Mouse (Mus musculus) embryonic facial prominence, embryonic 14.5 days (tissue): ENCODE measurements around the gene D17H6S53E. TPM values are rescaled to one million over a fixed set of nuclear protein-coding genes. Genes with fewer than 3 reads are reported as not detected.

Source experiments
- ATAC-seq: fragments of 200-750 bp; cut with Nextera tagmentation; 2 replicates; pipeline ENCODE4 v1.8.0; 2017; ENCODE audit warnings: low read depth, moderate number of reproducible peaks, moderate TSS enrichment
- DNase-seq: peaks from one replicate; pipeline ENCODE4 v3.0.0-alpha.2; 2015; ENCODE audit warnings: low spot score
- H3K27ac ChIP-seq: fragments of 300-500 bp; sonication (generic); replicated peaks from 2 replicates; pipeline ENCODE4 v1.5.1; 2014; ENCODE audit warnings: low read depth, mild to moderate bottlenecking, low read length, moderate library complexity
- H3K27me3 ChIP-seq: fragments of 300-500 bp; sonication (generic); replicated peaks from 2 replicates; pipeline ENCODE4 v1.6.1; 2014; ENCODE audit warnings: low read length; ENCODE audit not compliant: control insufficient read depth, insufficient read depth
- H3K36me3 ChIP-seq: fragments of 300-500 bp; sonication (generic); 2 replicates; pipeline ENCODE4 v1.6.1; 2014; ENCODE audit warnings: low read length, mixed read lengths; ENCODE audit not compliant: control insufficient read depth, insufficient read depth
- H3K4me1 ChIP-seq: fragments of 300-500 bp; sonication (generic); 2 replicates; pipeline ENCODE4 v1.6.1; 2014; ENCODE audit warnings: antibody characterized with exemption, low read length; ENCODE audit not compliant: control insufficient read depth, insufficient read depth
- H3K4me2 ChIP-seq: fragments of 300-500 bp; sonication (generic); 2 replicates; pipeline ENCODE4 v1.6.1; 2014; ENCODE audit warnings: low read depth, mild to moderate bottlenecking, low read length, moderate library complexity, mixed read lengths
- H3K4me3 ChIP-seq: fragments of 300-500 bp; sonication (generic); 2 replicates; pipeline ENCODE4 v1.5.1; 2014; ENCODE audit warnings: low read depth, mild to moderate bottlenecking, low read length
- H3K9ac ChIP-seq: fragments of 300-500 bp; sonication (generic); 2 replicates; pipeline ENCODE4 v1.6.1; 2014; ENCODE audit warnings: low read depth, mild to moderate bottlenecking, low read length, moderate library complexity, mixed read lengths
- H3K9me3 ChIP-seq: fragments of 300-500 bp; sonication (generic); 2 replicates; pipeline ENCODE4 v1.6.1; 2016; ENCODE audit warnings: low read length; ENCODE audit not compliant: control insufficient read depth
- WGBS: fragments of 180-500 bp; shearing (Covaris S2); extraction: QIAGEN DNeasy Blood & Tissue Kit; methylation state at CpG from one replicate; pipeline ENCODE4 v1.1.7; 2014; 5-methylcytosine and 5-hydroxymethylcytosine counted together
- polyA plus RNA-seq: library from polyadenylated mRNA; unstranded; fragments of >200 nt; fragmentation: Nextera tagmentation; extraction: Ambion mirVana; gene quantifications from 2 replicates; pipeline ENCODE4 v1.2.1, GENCODE M21; 2014

The D17H6S53E gene
- polyA plus RNA-seq, 1 experiment from 2014 or later: 5.6 TPM

GRCm38 (mm10) chr17:35096597-35096996 is 29.6 kb upstream of the D17H6S53E start:
- DNase-seq (no peak), ATAC-seq (no peak)
- H3K36me3 ChIP-seq: peaks cover 97% of the 10 kb centered on the region
- H3K9ac ChIP-seq: no peak overlapping the region
- no peak overlapping the region for H3K4me3 ChIP-seq
- H3K9me3 ChIP-seq: no peaks in the 10 kb centered on the region
- 84% methylated on average over 11 of the region's 12 CpGs for WGBS
- H3K27me3 ChIP-seq: no peaks in the 10 kb centered on the region
- no peak overlapping the region for H3K27ac ChIP-seq
- H3K4me2 ChIP-seq: no peak overlapping the region
- H3K4me1 ChIP-seq: no peaks in the 10 kb centered on the region

DNA sequence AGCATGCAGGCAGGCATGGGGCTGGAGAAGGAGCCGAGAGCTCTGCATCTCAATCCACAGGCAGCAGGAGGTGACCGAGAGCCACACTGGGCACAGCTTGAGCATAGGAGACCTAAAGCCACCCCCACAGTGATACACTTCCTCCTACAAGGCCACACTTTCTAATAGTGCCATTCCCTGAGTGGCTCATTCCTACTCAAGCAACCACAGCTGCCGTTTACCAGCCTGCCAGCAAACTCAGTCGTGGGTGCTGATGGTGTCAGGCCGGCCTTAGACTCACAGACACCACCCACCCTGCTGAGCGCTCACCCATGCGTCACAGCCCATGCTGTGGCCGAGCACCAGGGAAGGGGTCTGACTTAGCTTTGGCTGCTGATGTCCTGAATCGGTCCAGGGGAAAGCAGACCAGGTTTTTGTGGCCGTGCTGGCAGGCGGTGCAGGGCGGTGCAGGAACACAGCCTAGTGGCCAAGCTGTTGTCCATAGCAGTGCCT is 29.0 kb upstream of the D17H6S53E start:
- Histone ChIP-seq H3K4me2 (no peak overlapping the region), H3K9ac (no peak overlapping the region; the same call in 1 of the 2 replicates), H3K27ac (no peak overlapping the region), H3K9me3 (no peaks in the 10 kb centered on the region), H3K36me3 (peaks cover 98% of the 10 kb centered on the region), H3K27me3 (no peaks in the 10 kb centered on the region), H3K4me1 (no peaks in the 10 kb centered on the region), H3K4me3 (no peak overlapping the region)
- ATAC-seq (no peak), DNase-seq (no peak)
- 86% methylated on average over 12 of the region's 12 CpGs for WGBS

GRCm38 (mm10) chr17:35100196-35100765 is 25.9 kb upstream of the D17H6S53E start:
- no peak for ATAC-seq

DNA sequence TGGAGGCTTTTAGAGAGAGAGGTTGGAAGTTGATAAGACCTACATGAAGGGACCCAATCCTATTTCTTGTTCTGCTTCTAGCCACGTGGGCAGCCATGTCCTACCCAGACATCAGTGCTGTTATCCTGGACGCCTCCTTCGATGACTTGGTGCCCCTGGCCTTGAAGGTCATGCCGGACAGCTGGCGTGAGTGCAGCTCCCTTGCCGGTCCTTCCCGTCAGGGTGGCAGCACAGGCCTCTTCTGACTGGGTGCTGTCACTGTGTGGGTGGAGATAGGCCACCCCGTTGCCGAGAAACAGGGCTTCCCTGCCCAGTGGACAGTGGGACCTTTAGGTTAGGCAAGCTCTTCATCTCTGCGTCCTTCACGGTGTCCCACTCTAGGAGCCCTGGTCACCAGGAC is 25.0 kb upstream of the D17H6S53E start:
- H3K27me3 ChIP-seq: no peaks in the 10 kb centered on the region
- 87% methylated on average over 10 of the region's 11 CpGs for WGBS
- no peak for DNase-seq

More at GRCm38 (mm10) chr17:35100196-35100765, 25.9 kb upstream of the D17H6S53E start:
- Histone ChIP-seq H3K27me3 (no peaks in the 10 kb centered on the region), H3K4me2 (no peak overlapping the region), H3K4me1 (no peaks in the 10 kb centered on the region), H3K27ac (no peak overlapping the region), H3K9me3 (no peaks in the 10 kb centered on the region), H3K4me3 (no peak overlapping the region), H3K9ac (no peak overlapping the region), H3K36me3 (peaks cover 90% of the 10 kb centered on the region)
- WGBS: 82% methylated on average over 10 of the region's 10 CpGs
- no peak for DNase-seq

DNA sequence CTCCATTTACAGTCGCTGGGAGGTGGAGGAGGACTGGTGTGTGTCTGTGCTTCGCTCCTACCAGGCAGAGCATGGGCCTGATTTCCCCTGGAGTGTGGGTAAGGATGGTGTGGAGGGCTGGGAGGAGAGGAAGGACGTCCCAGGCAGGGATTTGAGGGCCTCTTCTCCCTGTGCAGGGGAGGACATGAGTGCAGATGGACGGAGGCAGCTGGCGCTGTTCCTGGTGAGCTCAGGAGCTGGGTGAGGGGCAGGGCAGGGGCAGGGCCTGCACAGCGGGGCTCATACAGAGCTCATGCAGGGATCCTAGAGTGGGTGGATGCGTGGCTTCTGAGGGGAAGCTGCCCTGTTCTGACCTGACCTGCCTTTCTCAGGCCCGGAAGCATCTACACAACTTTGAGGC is 23.9 kb upstream of the D17H6S53E start:
- peak; percentile 60 for ATAC-seq
- Histone ChIP-seq H3K4me1 (no peaks in the 10 kb centered on the region), H3K4me3 (no peak overlapping the region), H3K9ac (no peak overlapping the region), H3K9me3 (no peaks in the 10 kb centered on the region), H3K4me2 (no peak overlapping the region), H3K27ac (no peak overlapping the region), H3K27me3 (no peaks in the 10 kb centered on the region), H3K36me3 (peaks cover 70% of the 10 kb centered on the region)
- 62% methylated on average over 6 of the region's 8 CpGs for WGBS
- peak; percentile 39 for DNase-seq

More for the DNA sequence above, 25.0 kb upstream of the D17H6S53E start:
- no peak overlapping the region for H3K4me3 ChIP-seq
- no peaks in the 10 kb centered on the region for H3K4me1 ChIP-seq
- H3K9me3 ChIP-seq: no peaks in the 10 kb centered on the region
- H3K27ac ChIP-seq: no peak overlapping the region
- no peak overlapping the region for H3K4me2 ChIP-seq
- H3K36me3 ChIP-seq: peaks cover 81% of the 10 kb centered on the region
- no peak for ATAC-seq
- no peak overlapping the region for H3K9ac ChIP-seq

DNA sequence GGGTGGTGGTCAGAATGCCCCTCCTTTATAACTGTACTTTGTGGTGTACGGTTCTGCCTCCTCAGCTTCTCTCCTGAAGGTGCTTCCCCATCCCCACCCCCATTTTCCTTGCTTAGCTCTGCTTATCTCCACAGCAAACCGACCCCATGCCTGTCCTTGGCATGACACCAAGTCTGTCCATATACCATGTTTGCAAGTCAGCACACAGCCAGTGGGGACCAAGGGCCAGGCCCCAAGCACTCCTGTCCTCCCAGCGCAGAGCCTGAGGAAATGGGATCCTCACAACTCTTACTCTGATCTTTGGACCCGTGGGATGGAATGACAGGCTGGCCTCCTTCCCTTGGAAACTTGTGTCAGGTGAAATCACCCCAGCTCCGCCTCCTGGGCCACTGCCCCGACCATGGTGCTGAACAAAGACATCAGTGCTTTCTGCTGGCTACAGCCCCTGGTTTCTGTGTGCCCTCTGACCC is 22.9 kb upstream of the D17H6S53E start:
- H3K36me3 ChIP-seq: peaks cover 61% of the 10 kb centered on the region
- H3K4me2 ChIP-seq: no peak overlapping the region
- H3K27ac ChIP-seq: no peak overlapping the region
- ATAC-seq: no peak
- no peak for DNase-seq
- H3K9me3 ChIP-seq: no peaks in the 10 kb centered on the region
- H3K27me3 ChIP-seq: no peaks in the 10 kb centered on the region
- whole genome bisulfite sequencing: 70% methylated on average over 6 of the region's 6 CpGs
- no peak overlapping the region for H3K9ac ChIP-seq
- no peaks in the 10 kb centered on the region for H3K4me1 ChIP-seq
- H3K4me3 ChIP-seq: no peak overlapping the region

- DNase-seq: no peak
- H3K36me3 ChIP-seq: peaks cover 53% of the 10 kb centered on the region
- 89% methylated on average over 7 of the region's 7 CpGs for WGBS
These were observed 22.1 kb upstream of the D17H6S53E start for GRCm38 (mm10) chr17:35104079-35104478.

GRCm38 (mm10) chr17:35104754-35105153 is 21.4 kb upstream of the D17H6S53E start:
- ATAC-seq: no peak
- no peaks in the 10 kb centered on the region for H3K27me3 ChIP-seq
- WGBS: 81% methylated on average over 6 of the region's 6 CpGs

More at GRCm38 (mm10) chr17:35104079-35104478, 22.1 kb upstream of the D17H6S53E start:
- no peak for ATAC-seq
- Histone ChIP-seq H3K4me2 (no peak overlapping the region), H3K9me3 (no peaks in the 10 kb centered on the region), H3K27ac (no peak overlapping the region), H3K9ac (no peak overlapping the region), H3K27me3 (no peaks in the 10 kb centered on the region), H3K4me1 (no peaks in the 10 kb centered on the region), H3K4me3 (no peak overlapping the region)

More at GRCm38 (mm10) chr17:35104754-35105153, 21.4 kb upstream of the D17H6S53E start:
- Histone ChIP-seq H3K4me1 (no peaks in the 10 kb centered on the region), H3K27ac (no peak overlapping the region), H3K4me3 (no peak overlapping the region), H3K36me3 (peaks cover 46% of the 10 kb centered on the region), H3K9ac (no peak overlapping the region), H3K9me3 (no peaks in the 10 kb centered on the region), H3K4me2 (no peak overlapping the region)
- DNase-seq: no peak
